Comparison of ENCODE assay signal across 12 mouse cellular contexts in genomic region chr1:93832754-93833360, GRCm38 (mm10). TPM values are rescaled to one million over a fixed set of nuclear protein-coding genes. Genes with fewer than 3 reads are reported as not detected.
DNase-seq lines count a peak whose midpoint lies in the region; ATAC-seq and TF ChIP-seq lines count a peak whose summit lies in the region.
"Not testable (repeated sequence)": the region's sequence is repeated elsewhere in the genome, so short reads cannot be mapped to it uniquely, and the experiment has no call there.
"Had no signal": no experiment of that assay in that cellular context is flagged by ENCODE, and none has a peak within 500 bp of the region (broad histone marks: within the 10 kb centered on the region; RNA-seq: fewer than 3 reads in every experiment).

No protein-coding gene starts in this region.

- 83% methylated on average over 1 of the region's 4 CpGs for WGBS in forebrain, embryonic 11.5 days
- 61% methylated on average over 3 of the region's 4 CpGs for WGBS in heart, adult 2 months
- WGBS in stomach, postnatal 0 days = 55% methylated on average over 2 of the region's 4 CpGs

- not testable (repeated sequence) for TF ChIP-seq POLR2A in heart, adult 2 months (IDR thresholded peaks at IDR 0.05; ENCODE audit: insufficient read depth, low read depth, low read length)

- not testable (repeated sequence) for H3K27ac ChIP-seq in forebrain, embryonic 11.5 days (ENCODE audit: low read depth, low read length); heart, adult 2 months; left cerebral cortex, adult 2 months; stomach, postnatal 0 days (replicated peaks)

- DNase-seq in G1E (ENCODE audit: low spot score); forebrain, embryonic 11.5 days (ENCODE audit: low spot score); heart, adult 2 months; left cerebral cortex, adult 2 months (ENCODE audit: extremely low spot score in 1 of 2, low spot score in 2 of 2); stomach, postnatal 0 days (ENCODE audit: low spot score): not testable (repeated sequence)
- peak; percentile 33 for DNase-seq in adrenal gland, postnatal 14 days

- peak; percentile 66 for ATAC-seq in G1E (ENCODE audit: extremely low read depth, insufficient number of reproducible peaks, low FRiP score, poor library complexity, severe bottlenecking)
- peak; percentile 51 for ATAC-seq in forebrain, embryonic 11.5 days (replicated peaks; ENCODE audit: low FRiP score)
- ATAC-seq in inflammation-experienced regulatory T-cells, adult 6 months = peak; percentile 75
- ATAC-seq in megakaryocyte-erythroid progenitor cell, adult 5-6 weeks (replicated peaks; ENCODE audit: low FRiP score, low TSS enrichment, poor library complexity, severe bottlenecking) = peak; percentile 92
- ATAC-seq in stomach, postnatal 0 days (ENCODE audit: low FRiP score, low TSS enrichment) = not testable (repeated sequence)

- intact Hi-C loops in heart, adult 2 months (cut with DNase I) = loop anchor here (10.0 kb wide), 2 partner anchors 82 to 242 kb away; partner anchors contain the start of gene Gal3st2b
- intact Hi-C loops in left cerebral cortex, adult 2 months (cut with DNase I) = loop anchor here (10.0 kb wide), 2 partner anchors 82 to 242 kb away; partner anchors contain the start of gene Gal3st2b

- peaks cover 56% of the 10 kb centered on the region for H3K36me3 ChIP-seq in G1E (replicated peaks)
- not testable (repeated sequence) for H3K36me3 ChIP-seq in forebrain, embryonic 11.5 days (ENCODE audit: control insufficient read depth, insufficient read depth, low read length); heart, adult 2 months (ENCODE audit: control insufficient read depth, insufficient read depth, low read length); stomach, postnatal 0 days (ENCODE audit: control insufficient read depth, insufficient read depth, low read length)

- H3K9ac ChIP-seq in forebrain, embryonic 11.5 days (ENCODE audit: low read length); heart, adult 2 months (ENCODE audit: low read depth, low read length); stomach, postnatal 0 days (ENCODE audit: low read length): not testable (repeated sequence)

- H3K9me3 ChIP-seq in G1E (replicated peaks); forebrain, embryonic 11.5 days (ENCODE audit: control insufficient read depth, low read length); stomach, postnatal 0 days (ENCODE audit: control insufficient read depth, low read length): not testable (repeated sequence)

- TF ChIP-seq CTCF in G1E (IDR thresholded peaks at IDR 0.05; ENCODE audit: low read depth, low read length) = 0 out of 2 replicates have a peak, but pooled peaks have one; percentile 15
- peak; percentile 52 for TF ChIP-seq CTCF in heart, adult 2 months (IDR thresholded peaks at IDR 0.05)
- TF ChIP-seq CTCF in left cerebral cortex, adult 2 months (IDR thresholded peaks at IDR 0.05) = peak; percentile 39
- TF ChIP-seq CTCF in stomach, postnatal 0 days (IDR thresholded peaks at IDR 0.05; ENCODE audit: low read depth) = peak; percentile 41

- not testable (repeated sequence) for TF ChIP-seq EP300 in heart, adult 2 months (IDR thresholded peaks at IDR 0.05; ENCODE audit: insufficient read depth, low read depth, low read length); stomach, postnatal 0 days (optimal IDR thresholded peaks at IDR 0.05)

- not testable (repeated sequence) for H3K4me2 ChIP-seq in forebrain, embryonic 11.5 days (ENCODE audit: low read depth, low read length, severe bottlenecking); stomach, postnatal 0 days (replicated peaks; ENCODE audit: low read depth)

- H3K79me2 ChIP-seq in heart, adult 2 months (replicated peaks; ENCODE audit: control insufficient read depth, insufficient read depth, low read length) = not testable (repeated sequence)

- peaks cover 13% of the 10 kb centered on the region for H3K4me1 ChIP-seq in G1E (ENCODE audit: insufficient read depth, low read depth, low read length)
- not testable (repeated sequence) for H3K4me1 ChIP-seq in forebrain, embryonic 11.5 days (replicated peaks; ENCODE audit: control insufficient read depth, insufficient read depth, low read length); heart, adult 2 months (ENCODE audit: control insufficient read depth, insufficient read depth, low read length); stomach, postnatal 0 days (replicated peaks; ENCODE audit: control insufficient read depth, insufficient read depth)

- not testable (repeated sequence) for H3K27me3 ChIP-seq in G1E (ENCODE audit: insufficient read depth, low read length); forebrain, embryonic 11.5 days (ENCODE audit: control insufficient read depth, insufficient read depth, low read length); heart, adult 2 months (ENCODE audit: control insufficient read depth, insufficient read depth, low read length); stomach, postnatal 0 days (ENCODE audit: control insufficient read depth, insufficient read depth, low read length)

- H3K4me3 ChIP-seq in G1E (ENCODE audit: low read depth, low read length); forebrain, embryonic 11.5 days (ENCODE audit: low read depth, low read length); heart, adult 2 months; left cerebral cortex, adult 2 months; stomach, postnatal 0 days (ENCODE audit: low read depth, low read length): not testable (repeated sequence)

RNA-seq across cellular contexts. Expression of gene D2hgdh, which starts 8.1 kb away (rescaled TPM):
- total RNA-seq in G1E (2014; fragmentation: Nextera tagmentation) (15.0 and 21.4 TPM in 2 replicates), G1E (2017) (11.8 and 14.7 TPM in 2 replicates)
- polyA plus RNA-seq in G1E (2012) = 2.3 and 3.4 TPM in 2 replicates
- 39.7 and 45.1 TPM in 2 replicates for total RNA-seq in adrenal gland, postnatal 14 days (2021)
- 11.5 and 12.5 TPM in 2 replicates for polyA plus RNA-seq in forebrain, embryonic 11.5 days (2014; fragmentation: Nextera tagmentation; extraction: Ambion mirVana)
- 10 to 100 TPM; 32.3 to 35.1 TPM for total RNA-seq in heart, adult 2 months (2021)
- polyA plus RNA-seq in heart, adult 2 months (2012; rRNA removed) = 64.1 and 72.6 TPM in 2 replicates
- polyA plus RNA-seq in inflammation-experienced regulatory T-cells, adult 6 months (2017; shearing (Covaris generic)) = 10 to 100 TPM; 17.0 to 22.7 (median 19.8) TPM
- total RNA-seq in left cerebral cortex, adult 2 months (2021) = 10 to 100 TPM; 12.6 to 14.2 TPM
- 13.4 and 22.1 TPM in 2 replicates for total RNA-seq in megakaryocyte-erythroid progenitor cell, adult 5-6 weeks (2014; fragmentation: Nextera tagmentation)
- total RNA-seq in megakaryocyte-erythroid progenitor cell, adult 5-6 weeks (2017) = 18.1 and 21.8 TPM in 2 replicates
- 7.5 and 8.6 TPM in 2 replicates for polyA plus RNA-seq in stomach, postnatal 0 days (2015; fragmentation: Nextera tagmentation; extraction: Ambion mirVana)

RNA-seq across cellular contexts. Expression of gene Gal3st2, which starts 28.2 kb away (rescaled TPM):
- total RNA-seq in G1E (2014; fragmentation: Nextera tagmentation) (not detected in 2 replicates), G1E (2017) (not detected in 2 replicates)
- polyA plus RNA-seq in G1E (2012) = not detected in 2 replicates
- total RNA-seq in adrenal gland, postnatal 14 days (2021) = 0.60 TPM in 1 of 2 replicates, not detected in the other
- not detected in 2 replicates for polyA plus RNA-seq in forebrain, embryonic 11.5 days (2014; fragmentation: Nextera tagmentation; extraction: Ambion mirVana)
- total RNA-seq in heart, adult 2 months (2021) = under 1 TPM; 0.65 to 0.93 TPM
- polyA plus RNA-seq in heart, adult 2 months (2012; rRNA removed) = 0.09 and 1.0 TPM in 2 replicates
- polyA plus RNA-seq in inflammation-experienced regulatory T-cells, adult 6 months (2017; shearing (Covaris generic)) = not detected
- total RNA-seq in left cerebral cortex, adult 2 months (2021) = under 1 TPM in 1 of 2 experiments, not detected in 1; 0.16 TPM
- not detected in 2 replicates for total RNA-seq in megakaryocyte-erythroid progenitor cell, adult 5-6 weeks (2014; fragmentation: Nextera tagmentation)
- not detected in 2 replicates for total RNA-seq in megakaryocyte-erythroid progenitor cell, adult 5-6 weeks (2017)
- polyA plus RNA-seq in stomach, postnatal 0 days (2015; fragmentation: Nextera tagmentation; extraction: Ambion mirVana) = 0.07 and 0.08 TPM in 2 replicates
- polyA plus RNA-seq: erythroblast, embryonic 14.5 days; hindbrain, embryonic 14.5 days; limb, embryonic 13.5 days; stomach, embryonic 14.5 days had no signal

RNA-seq across cellular contexts. Expression of gene Ing5, which starts 29.1 kb away (rescaled TPM):
- total RNA-seq in G1E (2014; fragmentation: Nextera tagmentation) = 21.4 and 43.3 TPM in 2 replicates
- 32.0 and 41.4 TPM in 2 replicates for total RNA-seq in G1E (2017)
- polyA plus RNA-seq in G1E (2012) = 1.6 and 3.4 TPM in 2 replicates
- total RNA-seq in adrenal gland, postnatal 14 days (2021) = 15.2 and 17.3 TPM in 2 replicates
- polyA plus RNA-seq in forebrain, embryonic 11.5 days (2014; fragmentation: Nextera tagmentation; extraction: Ambion mirVana) = 22.9 and 24.9 TPM in 2 replicates
- total RNA-seq in heart, adult 2 months (2021) = 10 to 100 TPM; 13.0 to 15.1 TPM
- 5.4 and 6.8 TPM in 2 replicates for polyA plus RNA-seq in heart, adult 2 months (2012; rRNA removed)
- polyA plus RNA-seq in inflammation-experienced regulatory T-cells, adult 6 months (2017; shearing (Covaris generic)) = 10 to 100 TPM; 20.3 to 26.9 (median 22.1) TPM
- total RNA-seq in left cerebral cortex, adult 2 months (2021) = 10 to 100 TPM; 12.8 to 15.2 TPM
- total RNA-seq in megakaryocyte-erythroid progenitor cell, adult 5-6 weeks (2014; fragmentation: Nextera tagmentation) = 17.9 and 18.0 TPM in 2 replicates
- 44.7 and 53.8 TPM in 2 replicates for total RNA-seq in megakaryocyte-erythroid progenitor cell, adult 5-6 weeks (2017)
- 9.3 and 10.4 TPM in 2 replicates for polyA plus RNA-seq in stomach, postnatal 0 days (2015; fragmentation: Nextera tagmentation; extraction: Ambion mirVana)

RNA-seq across cellular contexts. Expression of gene Dtymk, which starts 31.1 kb away (rescaled TPM):
- 291 and 319 TPM in 2 replicates for total RNA-seq in G1E (2014; fragmentation: Nextera tagmentation)
- total RNA-seq in G1E (2017) = 414 and 485 TPM in 2 replicates
- polyA plus RNA-seq in G1E (2012) = 129 and 148 TPM in 2 replicates
- 70.1 and 70.7 TPM in 2 replicates for total RNA-seq in adrenal gland, postnatal 14 days (2021)
- polyA plus RNA-seq in forebrain, embryonic 11.5 days (2014; fragmentation: Nextera tagmentation; extraction: Ambion mirVana) = 267 and 282 TPM in 2 replicates
- total RNA-seq in heart, adult 2 months (2021) = 10 to 100 TPM; 22.2 to 22.4 TPM
- 23.6 and 35.4 TPM in 2 replicates for polyA plus RNA-seq in heart, adult 2 months (2012; rRNA removed)
- 100 to 1,000 TPM; 113 to 143 (median 119) TPM for polyA plus RNA-seq in inflammation-experienced regulatory T-cells, adult 6 months (2017; shearing (Covaris generic))
- total RNA-seq in left cerebral cortex, adult 2 months (2021) = 10 to 100 TPM; 50.8 to 52.5 TPM
- total RNA-seq in megakaryocyte-erythroid progenitor cell, adult 5-6 weeks (2014; fragmentation: Nextera tagmentation) = 264 and 315 TPM in 2 replicates
- total RNA-seq in megakaryocyte-erythroid progenitor cell, adult 5-6 weeks (2017) = 217 and 254 TPM in 2 replicates
- 108 and 110 TPM in 2 replicates for polyA plus RNA-seq in stomach, postnatal 0 days (2015; fragmentation: Nextera tagmentation; extraction: Ambion mirVana)
